In genomic region chr9:25513556-25513955, GRCm38 (mm10) we compare ENCODE assay signal across 14 mouse cellular contexts. TPM values are rescaled to one million over a fixed set of nuclear protein-coding genes. Genes with fewer than 3 reads are reported as not detected.
A peak's percentile ranks its signal among the peaks of the same experiment; 100 is the strongest.
DNase-seq lines count a peak whose midpoint lies in the region; ATAC-seq and TF ChIP-seq lines count a peak whose summit lies in the region.
"Had no signal": no experiment of that assay in that cellular context is flagged by ENCODE, and none has a peak within 500 bp of the region (broad histone marks: within the 10 kb centered on the region; RNA-seq: fewer than 3 reads in every experiment).

No protein-coding gene starts in this region.

- H3K4me1 ChIP-seq in heart, adult 2 months (ENCODE audit: control insufficient read depth, insufficient read depth, low read length), result peaks cover 18% of the 10 kb centered on the region
- H3K4me1 ChIP-seq in heart, embryonic 12.5 days (replicated peaks), result peaks cover 80% of the 10 kb centered on the region
- H3K4me1 ChIP-seq: megakaryocyte, embryonic 14.5 days had no signal

- ATAC-seq in heart, embryonic 12.5 days (ENCODE audit: insufficient number of reproducible peaks, low FRiP score), result no peak
- ATAC-seq: forebrain, embryonic 16.5 days; inflammation-experienced regulatory T-cells, adult 6 months; midbrain, embryonic 15.5 days had no signal

- intact Hi-C loops in heart, adult 2 months (cut with DNase I), result no loop called here

- no peak for DNase-seq in heart, adult 2 months
- peak; percentile 92 for DNase-seq in brain, adult 2 months (ENCODE audit: low read depth, low spot score)
- DNase-seq in cerebellum, adult 11 months, result peak; percentile 53
- DNase-seq in cerebellum, postnatal 14 days, result peak; percentile 65 to 81
- DNase-seq in thymus, postnatal 10 days (ENCODE audit: low spot score in 2 of 2), result no peak
- no peak for DNase-seq in adrenal gland, postnatal 25 days
- DNase-seq: thymus, adult 18-20 months had no signal

- no peak for TF ChIP-seq CTCF in heart, adult 2 months (IDR thresholded peaks at IDR 0.05)

- H3K4me2 ChIP-seq in heart, embryonic 12.5 days, result no peak overlapping the region
- H3K4me2 ChIP-seq: liver, embryonic 15.5 days; midbrain, embryonic 15.5 days had no signal

- H3K27me3 ChIP-seq in heart, adult 2 months (ENCODE audit: control insufficient read depth, insufficient read depth, low read length), result no peaks in the 10 kb centered on the region
- no peaks in the 10 kb centered on the region for H3K27me3 ChIP-seq in heart, embryonic 12.5 days (replicated peaks)
- H3K27me3 ChIP-seq: liver, embryonic 15.5 days; megakaryocyte, embryonic 14.5 days; midbrain, embryonic 15.5 days had no signal

- no peak overlapping the region for H3K9ac ChIP-seq in heart, adult 2 months (ENCODE audit: low read depth, low read length)
- H3K9ac ChIP-seq in heart, embryonic 12.5 days, result no peak overlapping the region
- H3K9ac ChIP-seq: liver, embryonic 15.5 days; midbrain, embryonic 15.5 days had no signal

- peak overlapping the region; percentile 17 for H3K27ac ChIP-seq in heart, adult 2 months
- H3K27ac ChIP-seq in heart, embryonic 12.5 days (ENCODE audit: poor library complexity, severe bottlenecking), result no peak overlapping the region; the same call in 1 of the 2 replicates
- H3K27ac ChIP-seq: liver, embryonic 15.5 days; midbrain, embryonic 15.5 days had no signal

- H3K4me3 ChIP-seq in heart, adult 2 months, result no peak overlapping the region
- no peak overlapping the region for H3K4me3 ChIP-seq in heart, embryonic 12.5 days
- H3K4me3 ChIP-seq: erythroblast, embryonic 14.5 days; liver, embryonic 15.5 days; megakaryocyte, embryonic 14.5 days; midbrain, embryonic 15.5 days had no signal

- no peak for TF ChIP-seq EP300 in heart, adult 2 months (IDR thresholded peaks at IDR 0.05; ENCODE audit: insufficient read depth, low read depth, low read length)

- TF ChIP-seq POLR2A in heart, adult 2 months (IDR thresholded peaks at IDR 0.05; ENCODE audit: insufficient read depth, low read depth, low read length), result no peak

- 40% methylated on average over 3 of the region's 3 CpGs for WGBS in heart, adult 2 months
- 64% methylated on average over 3 of the region's 3 CpGs for WGBS in heart, embryonic 12.5 days

- peaks cover 14% of the 10 kb centered on the region for H3K79me2 ChIP-seq in heart, adult 2 months (replicated peaks; ENCODE audit: control insufficient read depth, insufficient read depth, low read length)

- no peaks in the 10 kb centered on the region for H3K9me3 ChIP-seq in heart, embryonic 12.5 days (replicated peaks)
- H3K9me3 ChIP-seq: liver, embryonic 15.5 days; megakaryocyte, embryonic 14.5 days; midbrain, embryonic 15.5 days had no signal

- H3K36me3 ChIP-seq in heart, adult 2 months (ENCODE audit: control insufficient read depth, insufficient read depth, low read length), result peaks cover 34% of the 10 kb centered on the region
- H3K36me3 ChIP-seq in heart, embryonic 12.5 days, result no peaks in the 10 kb centered on the region
- H3K36me3 ChIP-seq: liver, embryonic 15.5 days; midbrain, embryonic 15.5 days had no signal

RNA-seq across cellular contexts. Expression of gene Eepd1, which starts 32.2 kb away (rescaled TPM):
- 10 to 100 TPM; 18.9 to 23.3 TPM for total RNA-seq in heart, adult 2 months (2021)
- 16.7 and 21.3 TPM in 2 replicates for polyA plus RNA-seq in heart, adult 2 months (2012; rRNA removed)
- 23.0 and 26.3 TPM in 2 replicates for polyA plus RNA-seq in heart, embryonic 12.5 days (2016; fragmentation: Nextera tagmentation; extraction: Ambion mirVana)
- 42.0 and 53.9 TPM in 2 replicates for total RNA-seq in adrenal gland, postnatal 25 days (2021)

Comparison
In these comparisons a context has a peak if more than half of its experiments do, and no peak if none do; other contexts are left out.
1. DNase-seq: peak in brain, adult 2 months (single experiment), cerebellum, adult 11 months (single experiment) and cerebellum, postnatal 14 days (2 of 2); none in heart, adult 2 months (0 of 2), thymus, postnatal 10 days (0 of 2) and adrenal gland, postnatal 25 days (single experiment).